Mouse (Mus musculus) MEL-GATA-1-ER (cell line): ENCODE data around the gene Mab21l2.
A peak's percentile ranks its signal among the peaks of the same experiment; 100 is the strongest.

Experiments used
- DNase-seq: peaks from one replicate; pipeline ENCODE4 v3.0.0-alpha.2; 2012; ENCODE audit warnings: low read depth; ENCODE audit errors: extremely low read depth

Gene Mab21l2

GRCm38 (mm10) chr3:86539555-86540168 is 8.8 kb downstream of the Mab21l2 start:
- no peak for DNase-seq

GRCm38 (mm10) chr3:86538645-86539554 is 9.5 kb downstream of the Mab21l2 start:
- DNase-seq, result no peak

GRCm38 (mm10) chr3:86536751-86537150 is 11.7 kb downstream of the Mab21l2 start:
- DNase-seq, result no peak

- DNase-seq, result no peak
Observed at GRCm38 (mm10) chr3:86531531-86532269, 16.7 kb downstream of the Mab21l2 start.

GRCm38 (mm10) chr3:86522880-86523505 is 25.4 kb downstream of the Mab21l2 start:
- peak; percentile 33 for DNase-seq

- DNase-seq, result no peak
Observed at GRCm38 (mm10) chr3:86518506-86519109, 29.8 kb downstream of the Mab21l2 start.

- no peak for DNase-seq
Observed at GRCm38 (mm10) chr3:86500586-86500985, 47.8 kb downstream of the Mab21l2 start.
